Mouse (Mus musculus) heart, adult 2 months (tissue): Measurements from ENCODE around the gene Orc2.

Experiments used
- CTCF ChIP-seq: fragments of 200-600 bp; IDR thresholded peaks from 2 replicates; pipeline ENCODE4 v1.8.1; 2022; ENCODE audit warnings: antibody characterized with exemption, mild to moderate bottlenecking, moderate library complexity
- EP300 ChIP-seq: fragments of 200-500 bp; IDR thresholded peaks from 2 replicates; pipeline ENCODE4 v1.6.1; 2011; ENCODE audit warnings: low read depth, low read length, control low read depth; ENCODE audit not compliant: insufficient read depth
- POLR2A ChIP-seq: fragments of 200-500 bp; IDR thresholded peaks from 2 replicates; pipeline ENCODE4 v1.6.1; 2011; ENCODE audit warnings: mild to moderate bottlenecking, low read depth, low read length, control low read depth; ENCODE audit not compliant: insufficient read depth

DNA sequence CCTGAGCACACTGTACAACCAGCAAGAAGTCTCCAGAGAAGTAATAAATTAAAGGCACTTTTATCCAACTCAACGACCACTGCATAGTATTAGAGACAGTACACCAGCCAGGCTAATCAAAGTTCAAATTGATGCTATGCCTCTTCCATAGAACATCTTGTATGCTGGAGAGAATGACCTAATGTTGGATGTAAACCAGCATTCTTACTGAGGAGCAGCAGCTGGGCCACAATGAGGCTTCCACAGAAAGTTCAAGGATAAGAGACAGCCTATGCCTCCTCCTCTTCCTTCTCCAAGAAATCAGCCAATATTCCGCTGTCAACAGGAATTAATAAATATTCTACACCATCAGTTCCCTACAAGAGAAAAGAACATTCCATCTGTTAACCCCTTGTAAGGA lies 41.0 kb downstream of the Orc2 start:
- TF ChIP-seq CTCF (no peak), POLR2A (no peak), EP300 (no peak)
